In genomic region chr2:29385405-29385804, GRCm38 (mm10) we compare ENCODE assay signal across 14 mouse cellular contexts. TPM values are rescaled to one million over a fixed set of nuclear protein-coding genes. Genes with fewer than 3 reads are reported as not detected.
A peak's percentile ranks its signal among the peaks of the same experiment; 100 is the strongest.
DNase-seq lines count a peak whose midpoint lies in the region; ATAC-seq and TF ChIP-seq lines count a peak whose summit lies in the region.
"Had no signal": no experiment of that assay in that cellular context is flagged by ENCODE, and none has a peak within 500 bp of the region (broad histone marks: within the 10 kb centered on the region; RNA-seq: fewer than 3 reads in every experiment).

No protein-coding gene starts in this region.

- ATAC-seq in hindbrain, postnatal 0 days: no peak
- ATAC-seq in hindbrain, embryonic 16.5 days: no peak
- ATAC-seq in midbrain, embryonic 14.5 days (ENCODE audit: low FRiP score, low TSS enrichment): no peak; the same call in 1 of the 2 replicates
- ATAC-seq: intestine, embryonic 16.5 days had no signal

- no peaks in the 10 kb centered on the region for H3K27me3 ChIP-seq in hindbrain, postnatal 0 days (ENCODE audit: insufficient read depth, low read length)
- no peaks in the 10 kb centered on the region for H3K27me3 ChIP-seq in hindbrain, embryonic 16.5 days (replicated peaks; ENCODE audit: control insufficient read depth, insufficient read depth, low read length)
- no peaks in the 10 kb centered on the region for H3K27me3 ChIP-seq in midbrain, embryonic 14.5 days (ENCODE audit: control insufficient read depth, insufficient read depth, low read length)
- no peaks in the 10 kb centered on the region for H3K27me3 ChIP-seq in embryonic facial prominence, embryonic 10.5 days (replicated peaks; ENCODE audit: low read depth, poor library complexity, severe bottlenecking)
- H3K27me3 ChIP-seq: heart, embryonic 15.5 days; liver, embryonic 13.5 days had no signal

- H3K27ac ChIP-seq in hindbrain, postnatal 0 days: no peak overlapping the region
- no peak overlapping the region for H3K27ac ChIP-seq in hindbrain, embryonic 16.5 days (ENCODE audit: low read depth, low read length)
- peak overlapping the region; percentile 46 for H3K27ac ChIP-seq in midbrain, embryonic 14.5 days (replicated peaks; ENCODE audit: low read depth, low read length)
- no peak overlapping the region for H3K27ac ChIP-seq in embryonic facial prominence, embryonic 10.5 days (replicated peaks)
- H3K27ac ChIP-seq: heart, embryonic 15.5 days; liver, embryonic 13.5 days had no signal

- no peak overlapping the region for H3K9ac ChIP-seq in hindbrain, postnatal 0 days (replicated peaks; ENCODE audit: low read length)
- no peak overlapping the region for H3K9ac ChIP-seq in hindbrain, embryonic 16.5 days (ENCODE audit: low read depth, low read length)
- H3K9ac ChIP-seq in midbrain, embryonic 14.5 days (replicated peaks; ENCODE audit: low read length): no peak overlapping the region
- H3K9ac ChIP-seq: heart, embryonic 15.5 days; liver, embryonic 13.5 days had no signal

- H3K4me1 ChIP-seq in hindbrain, postnatal 0 days (ENCODE audit: insufficient read depth, low read length): peaks cover 6% of the 10 kb centered on the region; the same call in 1 of the 2 replicates
- peaks cover 3% of the 10 kb centered on the region; the same call in 1 of the 2 replicates for H3K4me1 ChIP-seq in hindbrain, embryonic 16.5 days (ENCODE audit: control insufficient read depth, insufficient read depth, low read depth, low read length)
- H3K4me1 ChIP-seq in midbrain, embryonic 14.5 days (ENCODE audit: control insufficient read depth, insufficient read depth, low read length): peaks cover 15% of the 10 kb centered on the region; the same call in 1 of the 2 replicates
- H3K4me1 ChIP-seq in embryonic facial prominence, embryonic 10.5 days: peaks cover 11% of the 10 kb centered on the region
- H3K4me1 ChIP-seq: liver, embryonic 13.5 days had no signal

- H3K4me2 ChIP-seq in hindbrain, postnatal 0 days (ENCODE audit: low read depth, low read length): no peak overlapping the region
- H3K4me2 ChIP-seq in hindbrain, embryonic 16.5 days (ENCODE audit: low read length): no peak overlapping the region
- H3K4me2 ChIP-seq in midbrain, embryonic 14.5 days (ENCODE audit: low read length): no peak overlapping the region
- H3K4me2 ChIP-seq: heart, embryonic 15.5 days; liver, embryonic 13.5 days had no signal

- intact Hi-C loops in heart, postnatal 36 days (cut with DNase I): no loop called here

- no peaks in the 10 kb centered on the region for H3K36me3 ChIP-seq in hindbrain, postnatal 0 days (ENCODE audit: insufficient read depth, low read length)
- H3K36me3 ChIP-seq in hindbrain, embryonic 16.5 days (ENCODE audit: control insufficient read depth, insufficient read depth, low read length): no peaks in the 10 kb centered on the region
- no peaks in the 10 kb centered on the region for H3K36me3 ChIP-seq in midbrain, embryonic 14.5 days (ENCODE audit: control insufficient read depth, insufficient read depth, low read length)
- no peaks in the 10 kb centered on the region; the same call in 1 of the 2 replicates for H3K36me3 ChIP-seq in embryonic facial prominence, embryonic 10.5 days (replicated peaks)
- H3K36me3 ChIP-seq: heart, embryonic 15.5 days; liver, embryonic 13.5 days had no signal

- WGBS in hindbrain, postnatal 0 days: 35% methylated on average over 10 of the region's 10 CpGs
- 30% methylated on average over 10 of the region's 10 CpGs for WGBS in hindbrain, embryonic 16.5 days
- 30% methylated on average over 10 of the region's 10 CpGs for WGBS in midbrain, embryonic 14.5 days
- WGBS in embryonic facial prominence, embryonic 10.5 days: 62% methylated on average over 10 of the region's 10 CpGs

- H3K4me3 ChIP-seq in hindbrain, postnatal 0 days (ENCODE audit: low read length): no peak overlapping the region
- no peak overlapping the region for H3K4me3 ChIP-seq in hindbrain, embryonic 16.5 days (ENCODE audit: low read length)
- H3K4me3 ChIP-seq in midbrain, embryonic 14.5 days (replicated peaks; ENCODE audit: low read depth, low read length): no peak overlapping the region
- H3K4me3 ChIP-seq in embryonic facial prominence, embryonic 10.5 days: no peak overlapping the region
- H3K4me3 ChIP-seq: heart, embryonic 15.5 days; liver, embryonic 13.5 days had no signal

- peak; percentile 17; the same call in 1 of the 2 replicates for TF ChIP-seq CTCF in hindbrain, postnatal 0 days (IDR thresholded peaks at IDR 0.05; ENCODE audit: low read depth)

- no peaks in the 10 kb centered on the region for H3K9me3 ChIP-seq in hindbrain, postnatal 0 days (ENCODE audit: low read length)
- H3K9me3 ChIP-seq in hindbrain, embryonic 16.5 days (ENCODE audit: control insufficient read depth, low read length): no peaks in the 10 kb centered on the region
- no peaks in the 10 kb centered on the region for H3K9me3 ChIP-seq in midbrain, embryonic 14.5 days (ENCODE audit: control insufficient read depth, low read length)
- no peaks in the 10 kb centered on the region for H3K9me3 ChIP-seq in embryonic facial prominence, embryonic 10.5 days
- H3K9me3 ChIP-seq: heart, embryonic 15.5 days; liver, embryonic 13.5 days had no signal

- DNase-seq in hindbrain, postnatal 0 days (ENCODE audit: low spot score): no peak
- peak; percentile 50 to 56 for DNase-seq in cerebellum, adult 18-20 months
- peak; percentile 54 to 66 for DNase-seq in cerebellum, postnatal 25 days
- peak; percentile 56 for DNase-seq in midbrain, embryonic 14.5 days
- no peak for DNase-seq in heart, postnatal 36 days
- no peak for DNase-seq in embryonic facial prominence, embryonic 10.5 days (ENCODE audit: low spot score)
- DNase-seq: gastrocnemius, postnatal 25 days; kidney, postnatal 36 days; liver, embryonic 13.5 days; lung, postnatal 36 days; thymus, postnatal 4 days had no signal

RNA-seq across cellular contexts. Expression of gene Med27, which starts 38.8 kb away (rescaled TPM):
- total RNA-seq in hindbrain, postnatal 0 days (2014; rRNA removed): 67.9 and 70.3 TPM in 2 replicates
- polyA plus RNA-seq in hindbrain, postnatal 0 days (2015; fragmentation: Nextera tagmentation; extraction: Ambion mirVana): 58.8 and 60.7 TPM in 2 replicates
- 60.2 and 63.3 TPM in 2 replicates for polyA plus RNA-seq in hindbrain, embryonic 16.5 days (2015; fragmentation: Nextera tagmentation; extraction: Ambion mirVana)
- 81.0 and 96.4 TPM in 2 replicates for polyA plus RNA-seq in midbrain, embryonic 14.5 days (2014; fragmentation: Nextera tagmentation; extraction: Ambion mirVana)
- total RNA-seq in heart, postnatal 36 days (2021): 10 to 100 TPM; 15.8 to 16.1 TPM
- 57.3 and 57.9 TPM in 2 replicates for polyA plus RNA-seq in embryonic facial prominence, embryonic 10.5 days (2016; fragmentation: Nextera tagmentation; extraction: Ambion mirVana)

Comparison
In these comparisons a context has a peak if more than half of its experiments do, and no peak if none do; other contexts are left out.
1. DNase-seq: peak in cerebellum, adult 18-20 months (2 of 2), cerebellum, postnatal 25 days (2 of 2) and midbrain, embryonic 14.5 days (single experiment); none in hindbrain, postnatal 0 days (single experiment), heart, postnatal 36 days (0 of 2) and embryonic facial prominence, embryonic 10.5 days (single experiment).